Mouse (Mus musculus) CH12.LX (cell line): Measurements from ENCODE around the gene Camk2b. TPM values are rescaled to one million over a fixed set of nuclear protein-coding genes. Genes with fewer than 3 reads are reported as not detected.

ENCODE experiments used
- DNase-seq: peaks from one replicate; pipeline ENCODE4 v3.0.0-alpha.2; 2013; ENCODE audit errors: extremely low read depth
- H3K27ac ChIP-seq: 2 replicates; pipeline ENCODE4 v1.5.1; 2012; ENCODE audit warnings: low read depth, mild to moderate bottlenecking, control low read depth, moderate library complexity; ENCODE audit not compliant: insufficient read depth
- H3K27me3 ChIP-seq: replicated peaks from 2 replicates; pipeline ENCODE3; 2012; ENCODE audit warnings: inconsistent platforms
- H3K36me3 ChIP-seq, 2 experiments: replicated peaks in 1 of 2; 2 replicates each; pipeline versions ENCODE3 to v1.6.1; 2012; ENCODE audit warnings: inconsistent platforms in 1 of 2, low read length in 1 of 2, mild to moderate bottlenecking in 1 of 2, mixed read lengths in 1 of 2, moderate library complexity in 1 of 2; ENCODE audit not compliant: control insufficient read depth in 1 of 2, insufficient read depth in 1 of 2
- H3K4me1 ChIP-seq, 2 experiments: 2 replicates each; pipeline ENCODE4 v1.6.1; 2012; ENCODE audit warnings: inconsistent platforms in 1 of 2, moderate library complexity in 1 of 2; ENCODE audit not compliant: insufficient read depth in 2 of 2, control insufficient read depth in 1 of 2
- H3K4me2 ChIP-seq: 2 replicates; pipeline ENCODE4 v1.6.1; 2012; ENCODE audit warnings: low read depth, mild to moderate bottlenecking, control low read depth; ENCODE audit not compliant: poor library complexity, insufficient read depth, severe bottlenecking
- H3K4me3 ChIP-seq, 3 experiments: fragments of 150-350 bp in 1 of 3; sonication (generic) in 1 of 3; replicated peaks in 1 of 3; 2 replicates each; pipeline versions ENCODE3 to v1.5.1; 2011 to 2012; ENCODE audit warnings: low read depth in 2 of 3, low read length in 2 of 3, mild to moderate bottlenecking in 2 of 3, moderate library complexity in 2 of 3, control low read depth in 1 of 3, improper control_type of control experiment in 1 of 3, inconsistent platforms in 1 of 3, mixed read lengths in 1 of 3; ENCODE audit not compliant: poor library complexity in 1 of 3
- H3K79me2 ChIP-seq: replicated peaks from 2 replicates; pipeline ENCODE4 v1.6.1; 2012; ENCODE audit warnings: mild to moderate bottlenecking, moderate library complexity; ENCODE audit not compliant: control insufficient read depth, poor library complexity, insufficient read depth, severe bottlenecking; ENCODE audit errors: extremely low read depth
- H3K9ac ChIP-seq: 2 replicates; pipeline ENCODE4 v1.6.1; 2012; ENCODE audit warnings: low read depth, mild to moderate bottlenecking, control low read depth, moderate library complexity; ENCODE audit not compliant: insufficient read depth
- H3K9me3 ChIP-seq: replicated peaks from 2 replicates; pipeline ENCODE3; 2012; ENCODE audit warnings: low read length, inconsistent platforms, mixed read lengths
- BHLHE40 ChIP-seq: IDR thresholded peaks from 2 replicates; pipeline ENCODE4 v1.6.1; 2011; ENCODE audit warnings: mild to moderate bottlenecking, low read depth, low read length, improper control_type of control experiment
- CHD1 ChIP-seq: IDR thresholded peaks from 2 replicates; pipeline ENCODE4 v1.6.1; 2012; ENCODE audit warnings: low read depth, low read length, improper control_type of control experiment, inconsistent platforms
- CHD2 ChIP-seq: IDR thresholded peaks from 2 replicates; pipeline ENCODE4 v1.6.1; 2011; ENCODE audit warnings: low read length, improper control_type of control experiment
- CTCF ChIP-seq, 2 experiments: IDR thresholded peaks in 1 of 2; conservative IDR thresholded peaks in 1 of 2; 2 replicates each; pipeline ENCODE4 v1.5.1; 2011 to 2012; ENCODE audit warnings: low read depth in 2 of 2, low read length in 2 of 2, improper control_type of control experiment in 1 of 2, inconsistent platforms in 1 of 2, mild to moderate bottlenecking in 1 of 2, moderate library complexity in 1 of 2
- E2F4 ChIP-seq: IDR thresholded peaks from 2 replicates; pipeline ENCODE4 v1.6.1; 2011; ENCODE audit warnings: low read depth, low read length, improper control_type of control experiment; ENCODE audit not compliant: insufficient replicate concordance
- ELF1 ChIP-seq: IDR thresholded peaks from 2 replicates; pipeline ENCODE4 v1.6.1; 2014; ENCODE audit warnings: low read depth, mild to moderate bottlenecking, inconsistent platforms, low read length, improper control_type of control experiment
- EP300 ChIP-seq: IDR thresholded peaks from 2 replicates; pipeline ENCODE4 v1.6.1; 2011; ENCODE audit warnings: low read length, improper control_type of control experiment
- ETS1 ChIP-seq: conservative IDR thresholded peaks from 2 replicates; pipeline ENCODE4 v1.6.1; 2012; ENCODE audit warnings: low read depth, mild to moderate bottlenecking, inconsistent platforms, low read length, improper control_type of control experiment, moderate library complexity
- IRF4 ChIP-seq: IDR thresholded peaks from 2 replicates; pipeline ENCODE4 v1.6.1; 2014; ENCODE audit warnings: low read depth, mild to moderate bottlenecking, inconsistent platforms, low read length, improper control_type of control experiment
- JUN ChIP-seq: IDR thresholded peaks from 2 replicates; pipeline ENCODE4 v1.6.1; 2011; ENCODE audit warnings: low read depth, mild to moderate bottlenecking, low read length, improper control_type of control experiment, moderate library complexity; ENCODE audit not compliant: insufficient read depth
- KAT2A ChIP-seq: IDR thresholded peaks from 2 replicates; pipeline ENCODE4 v1.6.1; 2012; ENCODE audit warnings: low read length, improper control_type of control experiment, inconsistent platforms; ENCODE audit not compliant: insufficient replicate concordance
- MAFK ChIP-seq: IDR thresholded peaks from 2 replicates; pipeline ENCODE4 v1.6.1; 2011; ENCODE audit warnings: low read length, improper control_type of control experiment; ENCODE audit not compliant: insufficient replicate concordance
- MEF2A ChIP-seq: IDR thresholded peaks from 2 replicates; pipeline ENCODE4 v1.6.1; 2014; ENCODE audit warnings: low read depth, mild to moderate bottlenecking, inconsistent platforms, low read length, improper control_type of control experiment, borderline replicate concordance
- MXI1 ChIP-seq: IDR thresholded peaks from 2 replicates; pipeline ENCODE4 v1.6.1; 2011; ENCODE audit warnings: mild to moderate bottlenecking, low read depth, low read length, improper control_type of control experiment
- MYC ChIP-seq: IDR thresholded peaks from 2 replicates; pipeline ENCODE4 v1.6.1; 2011; ENCODE audit warnings: low read depth, mild to moderate bottlenecking, improper control_type of control experiment, low read length
- NELFE ChIP-seq: IDR thresholded peaks from 2 replicates; pipeline ENCODE4 v1.6.1; 2011; ENCODE audit warnings: low read depth, low read length, improper control_type of control experiment
- PAX5 ChIP-seq: IDR thresholded peaks from 2 replicates; pipeline ENCODE4 v1.6.1; 2012; ENCODE audit warnings: low read length, inconsistent platforms, mixed read lengths
- POLR2A ChIP-seq: IDR thresholded peaks from 2 replicates; pipeline ENCODE4 v1.6.1; 2011; ENCODE audit warnings: low read depth, mild to moderate bottlenecking, improper control_type of control experiment, low read length
- POLR2AphosphoS2 ChIP-seq: IDR thresholded peaks from 2 replicates; pipeline ENCODE4 v1.6.1; 2011; ENCODE audit warnings: low read depth, low read length, improper control_type of control experiment
- RCOR1 ChIP-seq: conservative IDR thresholded peaks from 2 replicates; pipeline ENCODE4 v1.6.1; 2012; ENCODE audit warnings: low read depth, mild to moderate bottlenecking, inconsistent platforms, low read length, improper control_type of control experiment
- SIN3A ChIP-seq: IDR thresholded peaks from 2 replicates; pipeline ENCODE4 v1.6.1; 2012; ENCODE audit warnings: low read length, improper control_type of control experiment, inconsistent platforms
- SMC3 ChIP-seq: IDR thresholded peaks from 2 replicates; pipeline ENCODE4 v1.6.1; 2011; ENCODE audit warnings: low read depth, low read length, improper control_type of control experiment
- TBP ChIP-seq: conservative IDR thresholded peaks from 2 replicates; pipeline ENCODE4 v1.6.1; 2011; ENCODE audit warnings: low read depth, low read length, improper control_type of control experiment
- UBTF ChIP-seq: IDR thresholded peaks from 2 replicates; pipeline ENCODE4 v1.6.1; 2012; ENCODE audit warnings: low read depth, mild to moderate bottlenecking, inconsistent platforms, low read length, improper control_type of control experiment, moderate library complexity
- USF1 ChIP-seq: IDR thresholded peaks from 2 replicates; pipeline ENCODE4 v1.6.1; 2014; ENCODE audit warnings: low read depth, mild to moderate bottlenecking, inconsistent platforms, low read length, improper control_type of control experiment
- USF2 ChIP-seq: conservative IDR thresholded peaks from 2 replicates; pipeline ENCODE4 v1.6.1; 2011; ENCODE audit warnings: low read depth, low read length, improper control_type of control experiment
- ZMIZ1 ChIP-seq: IDR thresholded peaks from 2 replicates; pipeline ENCODE4 v1.6.1; 2012; ENCODE audit warnings: low read depth, mild to moderate bottlenecking, inconsistent platforms, low read length, improper control_type of control experiment
- ZNF384 ChIP-seq: IDR thresholded peaks from 2 replicates; pipeline ENCODE4 v1.6.1; 2012; ENCODE audit warnings: low read depth, low read length, improper control_type of control experiment, inconsistent platforms
- dilution Hi-C: fragments of 300-500 bp; cut with MboI; formaldehyde crosslinking; loops from 2 replicates; pipeline ENCODE4 v1.14.3; 2020; ENCODE audit warnings: low sequenced_read_pairs; ENCODE audit not compliant: extremely low pct_unique_long_range_greater_than_20kb, extremely low pct_ligation_motif_present
- in situ Hi-C: fragments of 300-500 bp; cut with MboI; formaldehyde crosslinking; loops from 3 replicates; pipeline ENCODE4 v1.14.3; 2019; ENCODE audit warnings: low sequenced_read_pairs, low pct_ligation_motif_present, low pct_unique_long_range_greater_than_20kb, mixed read lengths
- polyA plus RNA-seq: library from polyadenylated mRNA; unstranded; fragments of >175 nt; gene quantifications from 2 replicates; pipeline ENCODE4 v1.2.1, GENCODE M21; 2012; ENCODE audit warnings: low read depth; ENCODE audit not compliant: insufficient read length
- total RNA-seq, 2 experiments: library from RNA; depleted of rRNA; stranded (reverse); fragments of 300-350 nt in 1 of 2; fragments of >200 nt in 1 of 2; gene quantifications; 2 replicates each; pipeline ENCODE4 v1.2.3; 2012 to 2014

The Camk2b gene
- total and polyA plus RNA-seq, 3 experiments: 0.08 to 0.26 (median 0.11) TPM

DNA sequence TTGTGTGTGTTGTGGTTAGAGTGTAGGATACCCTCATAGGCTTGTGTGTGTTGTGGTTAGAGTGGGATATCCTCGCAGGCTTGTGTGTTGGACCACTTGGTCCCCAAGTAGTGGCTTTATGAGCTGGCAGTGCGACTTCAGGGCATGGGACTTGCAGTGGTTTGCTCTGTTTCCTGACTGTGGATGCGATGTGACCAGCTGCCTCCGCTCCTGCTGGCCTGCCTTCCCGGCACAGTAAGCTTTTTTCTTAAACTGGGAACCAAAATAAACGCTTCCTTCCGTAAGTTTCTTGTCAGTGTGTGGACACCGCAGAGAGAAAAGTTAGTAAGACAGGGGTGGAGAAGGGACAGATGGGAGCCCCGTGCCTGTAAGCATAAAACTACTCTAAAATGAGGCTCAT, 18.0 kb downstream of the Camk2b start:
- TF ChIP-seq IRF4: no peak
- no peak for TF ChIP-seq USF1
- no peak for TF ChIP-seq CHD2
- no peak for TF ChIP-seq ZMIZ1
- TF ChIP-seq TBP: no peak
- no peak for TF ChIP-seq MAFK
- TF ChIP-seq CHD1: no peak
- no peak for TF ChIP-seq NELFE
- no peak for TF ChIP-seq CTCF (conservative IDR thresholded peaks at IDR 0.05 in 1 of 2, IDR thresholded peaks at IDR 0.05 in 1 of 2; ENCODE audit: low read depth in 2 of 2, low read length in 2 of 2)
- TF ChIP-seq USF2: no peak
- no peak for TF ChIP-seq UBTF
- no peak for TF ChIP-seq JUN
- no peak for TF ChIP-seq POLR2A
- no peak for TF ChIP-seq EP300
- no peak for TF ChIP-seq POLR2AphosphoS2
- TF ChIP-seq MXI1: no peak
- no peak for TF ChIP-seq SMC3
- TF ChIP-seq MEF2A: no peak
- no peak for TF ChIP-seq ELF1
- no peak for TF ChIP-seq MYC
- TF ChIP-seq, all 38 proteins: peak for 0
- Histone ChIP-seq H3K36me3 (no peaks in the 10 kb centered on the region), H3K4me1 (peaks cover 0 to 2% of the 10 kb centered on the region in 2 experiments; a peak in 1 of 4 replicates), H3K4me2 (no peak overlapping the region), H3K27ac (no peak overlapping the region), H3K9ac (no peak overlapping the region), H3K9me3 (no peaks in the 10 kb centered on the region), H3K79me2 (no peaks in the 10 kb centered on the region), H3K27me3 (peaks cover 27% of the 10 kb centered on the region), H3K4me3 (no peak overlapping the region)
- in situ Hi-C loops: no loop called here
- dilution Hi-C loops: no loop called here
- no peak for DNase-seq

DNA sequence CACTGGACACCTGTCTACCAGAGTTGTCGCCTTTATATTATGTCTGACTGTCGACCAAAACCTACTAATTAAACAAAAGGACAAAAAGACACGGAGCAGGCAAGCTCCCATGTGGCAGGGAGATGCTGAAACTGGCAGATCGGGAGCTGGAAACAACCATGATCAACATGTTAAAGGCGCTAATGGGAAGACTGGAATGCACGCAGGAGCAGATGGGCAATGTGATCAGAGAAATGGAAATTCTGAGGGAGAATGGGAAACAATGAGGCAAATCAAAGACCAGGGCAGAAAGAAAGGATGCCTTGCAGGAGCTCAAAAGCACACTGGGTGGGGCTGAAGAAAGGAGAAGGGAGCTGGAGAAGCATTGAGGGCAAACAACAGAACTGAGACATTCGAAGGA, 27.2 kb downstream of the Camk2b start:
- Histone ChIP-seq H3K9ac (no peak overlapping the region), H3K27me3 (peaks cover 6% of the 10 kb centered on the region), H3K9me3 (peaks cover 6% of the 10 kb centered on the region)
- TF ChIP-seq NELFE (no peak), ZNF384 (no peak), ETS1 (no peak), KAT2A (no peak), PAX5 (no peak), RCOR1 (no peak), BHLHE40 (no peak), EP300 (no peak), TBP (no peak), MEF2A (no peak), SIN3A (no peak), MYC (no peak), E2F4 (no peak), POLR2A (no peak)
- TF ChIP-seq, all 38 proteins: peak for 0
- Histone ChIP-seq H3K4me1 (no peaks in the 10 kb centered on the region; a peak in 2 of 4 replicates), H3K79me2 (no peaks in the 10 kb centered on the region), H3K4me2 (no peak overlapping the region), H3K36me3 (no peaks in the 10 kb centered on the region), H3K27ac (no peak overlapping the region), H3K4me3 (no peak overlapping the region)
- dilution Hi-C loops: no loop called here
- in situ Hi-C loops: loop anchor here (5.0 kb wide), 1 partner anchor 38 kb away; no protein-coding TSS in a partner anchor
- DNase-seq: no peak
